Mouse (Mus musculus) liver (tissue): Measurements from ENCODE around the gene Nacc2.
A peak's percentile ranks its signal among the peaks of the same experiment; 100 is the strongest.

Source experiments
- DNase-seq: peaks from one replicate; pipeline ENCODE4 v3.0.0-alpha.2; 2020; ENCODE audit warnings: mixed read lengths

Nacc2 gene

GRCm38 (mm10) chr2:26123079-26123648 is at the start of gene Nacc2:
TSS of gene Nacc2 (minus strand) at chr2:26123220.
- DNase-seq: no peak

GRCm38 (mm10) chr2:26172166-26172565 is 49.1 kb upstream of the Nacc2 start:
- no peak for DNase-seq

GRCm38 (mm10) chr2:26170376-26170775 is 47.4 kb upstream of the Nacc2 start:
- DNase-seq: no peak

- DNase-seq: no peak
These were observed 46.0 kb upstream of the Nacc2 start for GRCm38 (mm10) chr2:26168843-26169579.

- no peak for DNase-seq
These were observed 43.9 kb upstream of the Nacc2 start for GRCm38 (mm10) chr2:26166890-26167289.

GRCm38 (mm10) chr2:26158064-26158463 is 35.0 kb upstream of the Nacc2 start:
- DNase-seq: no peak

- no peak for DNase-seq
These were observed 33.4 kb upstream of the Nacc2 start for GRCm38 (mm10) chr2:26156191-26156977.

- no peak for DNase-seq
These were observed 32.7 kb upstream of the Nacc2 start for GRCm38 (mm10) chr2:26155737-26156136.

GRCm38 (mm10) chr2:26154586-26154985 is 31.6 kb upstream of the Nacc2 start:
- peak; percentile 41 for DNase-seq

GRCm38 (mm10) chr2:26153909-26154340 is 30.9 kb upstream of the Nacc2 start:
- peak; percentile 36 for DNase-seq

GRCm38 (mm10) chr2:26153295-26153694 is 30.3 kb upstream of the Nacc2 start:
- DNase-seq: peak; percentile 68

GRCm38 (mm10) chr2:26147706-26148370 is 24.8 kb upstream of the Nacc2 start:
- DNase-seq: no peak

GRCm38 (mm10) chr2:26146337-26147042 is 23.5 kb upstream of the Nacc2 start:
- DNase-seq: no peak

GRCm38 (mm10) chr2:26145113-26145512 is 22.1 kb upstream of the Nacc2 start:
- no peak for DNase-seq

GRCm38 (mm10) chr2:26144331-26144730 is 21.3 kb upstream of the Nacc2 start:
- DNase-seq: no peak

- no peak for DNase-seq
These were observed 20.5 kb upstream of the Nacc2 start for GRCm38 (mm10) chr2:26143556-26143955.

- DNase-seq: no peak
These were observed 20.0 kb upstream of the Nacc2 start for GRCm38 (mm10) chr2:26142986-26143385.

GRCm38 (mm10) chr2:26141893-26142635 is 19.0 kb upstream of the Nacc2 start:
- DNase-seq: peak; percentile 71

- no peak for DNase-seq
These were observed 17.9 kb upstream of the Nacc2 start for GRCm38 (mm10) chr2:26140903-26141302.

- peak; percentile 100 for DNase-seq
These were observed 17.3 kb upstream of the Nacc2 start for GRCm38 (mm10) chr2:26140292-26140819.

GRCm38 (mm10) chr2:26139545-26140206 is 16.7 kb upstream of the Nacc2 start:
- DNase-seq: peak; percentile 76
